Mouse (Mus musculus) left cerebral cortex, adult 9 months (tissue): ENCODE results near the gene Ifnlr1.
A peak's percentile ranks its signal among the peaks of the same experiment; 100 is the strongest.
"Not testable (repeated sequence)": the region's sequence is repeated elsewhere in the genome, so short reads cannot be mapped to it uniquely, and the experiment has no call there.

ENCODE experiments used
- DNase-seq, 2 experiments: peaks; one replicate each; pipeline ENCODE4 v3.0.0; 2022; ENCODE audit warnings: low spot score in 2 of 2

Gene Ifnlr1

DNA sequence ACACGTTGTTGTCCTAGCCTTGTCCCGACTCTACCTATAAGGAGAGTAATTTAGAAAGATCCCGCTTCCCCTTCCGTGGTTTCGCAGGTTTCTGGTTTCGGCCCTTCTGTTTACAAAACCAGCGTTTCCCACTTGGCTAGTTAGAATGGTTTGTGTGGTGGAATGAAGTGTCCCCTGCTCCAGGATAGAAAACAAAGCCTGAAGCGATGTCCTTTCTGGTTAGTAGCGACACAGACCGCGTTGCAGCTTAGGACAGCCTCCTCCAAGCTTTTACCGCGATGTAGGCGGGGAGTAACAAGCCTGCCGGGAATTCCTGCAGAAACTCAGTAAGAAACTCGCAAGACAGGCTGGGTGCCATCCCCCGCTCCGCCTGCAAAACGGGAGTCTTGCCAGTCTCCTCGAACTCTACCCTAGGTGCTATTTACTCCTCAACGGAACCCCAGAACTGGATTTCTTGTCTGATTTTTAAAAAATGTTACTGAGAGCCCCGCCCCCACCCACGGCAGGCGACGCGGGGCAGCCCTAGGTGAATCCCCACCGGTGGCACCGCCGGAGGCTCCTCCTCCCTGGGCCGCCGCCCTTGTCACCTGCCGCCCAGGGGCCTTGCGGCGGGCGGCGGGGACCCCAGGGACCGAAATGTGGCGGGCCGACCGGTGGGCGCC lies at the start of gene Ifnlr1:
Ifnlr1 (plus strand) TSS at position 382 of the 662 bp plus-strand sequence.
- peak in 1 of 2 experiments; percentile 43 for DNase-seq

DNA sequence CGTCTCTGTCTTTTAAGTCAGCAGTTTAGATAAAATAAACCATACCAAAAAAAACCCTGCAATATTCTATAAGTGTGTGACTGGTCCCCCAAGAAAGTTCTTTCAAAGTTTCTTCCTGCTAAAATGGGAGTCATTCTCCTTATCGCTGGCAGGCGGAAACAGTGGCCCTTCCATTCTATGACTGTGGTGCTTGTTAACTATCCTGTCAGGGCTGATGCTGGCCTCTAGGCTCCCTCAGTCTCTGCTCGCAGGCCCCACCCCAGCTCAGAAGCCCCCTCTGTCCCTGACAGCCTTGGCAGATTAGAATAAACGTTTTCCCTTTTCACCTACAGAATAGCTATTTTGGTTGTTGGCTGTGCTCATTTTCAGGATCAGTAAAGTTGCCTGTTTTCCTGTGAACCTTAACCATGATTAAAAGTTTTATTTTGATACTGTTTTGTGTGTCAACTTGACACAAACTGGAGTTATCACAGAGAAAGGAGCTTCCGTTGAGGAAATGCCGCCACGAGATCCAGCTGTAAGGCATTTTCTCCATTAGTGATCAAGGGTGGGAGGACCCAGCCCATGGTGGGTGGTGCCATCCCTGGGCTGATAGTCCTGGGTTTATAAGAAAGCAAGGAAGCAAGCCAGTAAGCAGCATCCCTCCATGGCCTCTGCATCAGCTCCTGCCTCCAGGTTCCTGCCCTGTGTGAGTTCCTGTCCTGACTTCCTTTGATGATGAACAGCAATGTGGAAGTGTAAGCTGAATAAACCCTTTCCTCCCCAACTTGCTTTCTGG lies 44.6 kb upstream of the Ifnlr1 start:
- DNase-seq, result not testable (repeated sequence)

DNA sequence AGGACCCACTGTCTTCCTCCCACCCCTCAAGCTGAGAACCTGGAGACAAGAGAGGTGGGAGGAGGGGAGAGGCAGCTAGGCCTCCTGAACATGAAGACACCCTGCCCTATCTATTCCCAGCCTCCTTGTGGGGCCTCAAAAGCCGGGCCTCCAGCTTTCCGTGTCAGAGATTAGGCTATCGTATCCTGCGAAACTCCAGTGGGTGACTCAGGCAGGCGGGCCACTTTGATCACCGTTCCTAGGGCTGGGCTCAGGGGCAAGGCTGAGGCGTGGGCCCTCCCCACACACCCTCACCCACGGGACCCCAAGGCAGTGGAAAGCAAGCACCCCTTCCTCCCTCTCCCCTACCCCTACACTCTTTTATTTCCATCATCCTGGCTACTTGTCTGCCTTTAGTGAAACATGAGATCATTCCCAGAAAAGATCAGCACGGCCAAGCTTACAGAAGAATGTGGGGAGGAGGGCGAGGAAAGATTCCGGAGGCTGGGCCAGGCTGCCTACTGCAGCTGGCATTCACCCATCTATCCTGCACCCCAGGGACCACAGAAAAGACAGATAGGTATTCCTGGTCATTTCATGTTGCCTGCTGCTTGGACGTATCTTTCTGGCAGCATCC lies 41.0 kb upstream of the Ifnlr1 start:
- no peak for DNase-seq

DNA sequence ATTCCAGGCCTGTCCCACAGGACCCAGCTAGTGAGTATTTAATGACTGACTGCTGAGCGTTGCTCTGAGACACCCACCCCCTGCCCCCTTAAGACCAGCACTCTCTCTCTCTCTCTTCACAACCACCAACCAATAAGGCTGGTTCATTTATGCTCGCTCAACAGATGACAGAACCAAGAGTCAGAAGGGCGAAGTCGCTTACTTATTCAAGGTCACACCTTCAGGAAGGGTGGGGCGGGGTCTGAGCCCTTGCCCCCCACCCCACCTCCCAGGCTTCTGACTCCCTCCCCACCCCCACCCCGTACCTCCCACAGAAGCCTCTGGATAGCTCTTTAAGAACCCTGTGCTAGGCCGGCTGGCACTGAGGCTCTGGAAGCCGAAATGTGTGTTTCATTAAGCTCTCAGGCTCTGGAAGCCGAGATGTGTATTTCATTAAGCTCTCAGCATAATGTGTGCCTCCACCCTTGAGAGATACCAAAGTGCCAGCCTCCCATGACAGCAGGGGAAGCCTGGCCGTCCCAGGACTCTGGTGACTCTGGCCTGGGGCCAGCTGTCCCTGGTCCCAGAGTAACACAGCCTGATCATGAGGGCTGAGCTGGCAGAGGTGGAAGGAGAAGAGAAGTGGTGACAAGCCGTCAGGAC lies 33.0 kb upstream of the Ifnlr1 start:
- no peak for DNase-seq

DNA sequence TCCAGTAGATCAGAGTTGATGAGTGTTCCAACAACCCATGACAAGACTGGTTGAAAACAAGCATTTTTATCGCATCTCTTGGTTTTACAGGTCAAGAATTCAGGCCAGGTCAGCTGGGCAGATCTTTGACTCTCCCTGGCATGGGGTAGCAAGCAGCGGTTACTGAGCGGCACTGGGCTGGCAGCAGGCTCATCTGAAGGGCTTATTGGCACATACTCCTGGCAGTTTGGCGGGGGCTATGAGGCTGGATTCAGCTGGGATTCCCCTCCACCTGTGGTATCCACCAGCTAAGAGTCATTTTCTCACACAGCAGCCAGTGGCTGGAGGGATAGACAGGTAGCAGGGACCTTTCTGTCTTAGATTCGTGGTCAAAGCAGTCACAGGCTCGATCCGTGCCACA lies 32.1 kb upstream of the Ifnlr1 start:
- DNase-seq, result no peak

DNA sequence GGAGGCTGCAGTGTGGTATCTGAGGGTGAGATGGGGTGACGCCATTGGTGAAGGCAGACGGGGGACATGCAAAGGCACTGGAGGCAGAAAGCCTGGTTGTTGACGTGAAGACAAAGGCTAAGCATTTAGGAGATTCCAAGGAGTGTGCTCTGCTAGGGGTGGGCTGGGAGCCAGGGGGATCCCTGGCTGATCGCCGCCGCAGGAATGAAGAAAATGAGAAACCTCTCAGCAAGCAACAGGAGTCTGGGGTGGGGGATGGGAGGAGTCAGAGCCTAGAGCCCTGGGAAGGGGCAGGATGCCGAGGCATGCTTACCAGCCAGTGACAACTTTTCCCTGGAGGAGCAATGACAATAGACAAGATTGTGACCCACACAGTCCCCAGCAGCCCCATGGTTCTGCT lies 30.6 kb upstream of the Ifnlr1 start:
- no peak for DNase-seq

DNA sequence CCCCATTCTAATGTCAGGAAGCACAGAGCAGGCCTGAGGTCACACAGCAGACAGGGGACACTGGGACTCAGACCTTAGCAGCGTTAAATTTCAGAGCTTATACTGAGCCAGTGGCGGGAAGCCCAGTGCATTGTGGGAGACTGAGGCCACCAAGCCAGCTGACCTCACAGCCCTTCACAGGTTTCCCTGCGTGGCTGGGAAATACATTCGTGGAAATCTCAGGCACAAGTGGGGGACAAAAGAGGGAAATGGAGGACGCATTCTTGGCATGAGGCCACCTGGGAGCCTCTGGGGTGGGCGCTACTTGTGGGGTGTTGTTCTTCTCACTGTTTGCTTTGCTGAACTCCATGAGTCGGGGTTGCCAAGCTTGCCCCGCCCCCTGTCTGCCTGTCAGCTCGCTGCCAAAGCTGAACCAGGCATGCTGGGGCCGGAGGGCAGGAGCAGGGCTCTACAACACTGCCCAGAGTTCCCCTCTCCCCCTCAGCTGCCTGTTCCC lies 29.9 kb upstream of the Ifnlr1 start:
- DNase-seq, result no peak

DNA sequence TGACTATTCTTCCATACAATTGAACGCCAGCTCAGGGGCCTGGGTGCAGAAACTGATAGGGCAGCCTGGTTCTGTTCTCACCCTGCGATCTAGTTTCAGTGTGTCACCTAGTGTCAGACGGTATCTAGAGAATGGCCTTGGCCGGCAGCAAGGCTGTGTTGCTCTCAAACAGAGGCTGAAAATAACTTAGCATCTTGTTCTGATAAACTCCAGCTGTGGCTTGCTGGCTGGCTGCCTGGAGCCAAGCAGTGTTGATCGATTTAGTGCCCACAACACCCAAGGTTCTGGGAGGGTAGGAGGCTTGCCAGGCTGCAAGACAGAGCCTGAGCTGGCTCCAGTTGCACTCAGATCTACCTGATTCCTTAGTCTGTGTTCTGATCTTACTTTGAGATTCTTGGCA lies 27.6 kb upstream of the Ifnlr1 start:
- DNase-seq, result no peak

DNA sequence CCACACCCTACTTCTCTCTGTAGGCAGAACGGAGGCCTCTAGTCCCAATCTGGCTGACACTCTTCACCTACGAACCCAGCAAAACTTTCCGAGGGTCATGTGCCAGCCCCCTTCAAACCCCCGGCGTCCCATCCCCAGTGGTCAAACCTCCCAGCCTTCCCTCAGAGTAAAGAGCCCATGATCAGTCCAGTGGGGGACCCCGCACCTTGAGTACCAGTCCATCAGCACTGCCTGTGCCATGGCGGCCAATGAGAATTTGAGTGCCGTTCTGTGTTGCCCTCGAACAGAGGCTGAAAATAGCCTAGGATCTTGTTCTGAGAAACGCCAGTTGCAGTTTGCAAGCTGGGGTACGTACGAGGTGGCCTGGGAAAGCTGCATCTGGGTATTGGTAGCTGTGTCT lies 27.2 kb upstream of the Ifnlr1 start:
- DNase-seq, result no peak

DNA sequence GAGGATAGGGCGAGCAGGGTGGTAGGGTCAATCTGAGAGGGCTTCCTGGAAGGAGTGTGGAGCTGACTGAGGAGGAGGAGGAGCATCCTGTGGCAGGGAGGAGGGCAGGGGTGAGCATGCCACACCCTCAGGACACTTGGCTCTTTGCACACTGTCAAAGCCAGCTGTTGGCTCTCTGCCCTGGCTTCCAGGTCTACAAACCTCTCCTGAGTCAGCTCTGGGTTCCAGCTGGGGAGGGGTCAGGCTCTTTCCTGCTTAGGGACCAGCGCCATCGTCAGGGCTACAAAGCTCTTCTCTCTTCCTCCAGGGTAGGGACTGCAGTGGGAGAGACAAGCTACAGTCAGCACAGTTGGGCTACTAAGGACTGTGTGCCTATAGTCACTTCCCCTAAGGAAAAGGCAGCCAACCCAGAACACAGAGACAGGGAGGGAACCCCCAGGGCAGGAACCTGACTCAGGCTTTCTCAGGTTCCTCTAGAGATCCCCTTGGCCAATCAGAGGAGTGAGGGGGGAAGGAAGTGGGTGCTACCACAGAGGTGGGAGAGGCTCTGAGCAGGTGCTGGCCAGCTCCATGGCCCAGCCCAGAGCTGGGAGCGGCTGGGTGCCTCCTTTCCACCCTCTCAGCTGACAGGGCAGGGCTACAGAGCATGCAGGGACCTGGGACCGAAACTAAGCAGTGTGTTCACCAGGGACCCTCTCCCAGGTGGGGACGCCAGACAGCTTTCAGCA lies 24.8 kb upstream of the Ifnlr1 start:
- no peak for DNase-seq

DNA sequence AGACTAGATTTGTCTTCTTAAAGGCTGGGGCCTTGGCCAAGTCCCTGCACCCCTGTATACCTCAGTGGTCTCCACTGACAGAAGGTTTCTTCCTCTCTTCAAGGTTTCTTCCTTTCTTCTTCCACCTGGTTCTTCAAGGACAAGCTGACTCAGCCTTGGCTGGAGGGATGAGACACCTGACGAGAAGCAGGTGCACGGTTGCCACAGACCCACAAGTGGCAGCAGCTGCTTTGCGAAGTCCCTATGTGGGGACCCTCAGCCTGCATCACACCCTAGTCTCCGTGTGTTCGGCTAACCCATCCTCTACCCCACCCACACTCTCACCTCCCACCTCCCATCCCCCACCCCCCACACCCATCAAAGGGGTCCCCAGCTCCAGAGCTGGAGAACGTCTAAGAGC lies 24.1 kb upstream of the Ifnlr1 start:
- DNase-seq, result no peak

DNA sequence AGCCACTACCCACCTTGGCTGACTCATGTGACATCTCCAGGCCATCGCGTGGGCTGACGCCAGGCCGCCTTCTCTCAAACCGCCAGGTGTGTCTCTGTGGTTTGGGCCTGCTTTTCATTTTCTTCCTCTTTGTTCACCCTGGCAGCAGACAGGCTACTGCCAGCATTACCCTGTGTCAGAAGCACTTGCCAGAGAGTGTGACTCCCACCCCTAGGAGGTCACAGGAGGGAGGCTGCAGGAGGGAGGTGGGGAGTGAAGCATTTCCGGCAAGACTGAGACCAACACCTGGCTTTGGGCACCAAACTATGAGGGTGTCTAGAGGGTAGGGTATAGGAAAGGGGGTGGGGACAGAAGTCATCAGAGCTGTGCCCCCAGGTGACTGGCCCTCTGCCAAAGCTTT lies 21.4 kb upstream of the Ifnlr1 start:
- no peak for DNase-seq

DNA sequence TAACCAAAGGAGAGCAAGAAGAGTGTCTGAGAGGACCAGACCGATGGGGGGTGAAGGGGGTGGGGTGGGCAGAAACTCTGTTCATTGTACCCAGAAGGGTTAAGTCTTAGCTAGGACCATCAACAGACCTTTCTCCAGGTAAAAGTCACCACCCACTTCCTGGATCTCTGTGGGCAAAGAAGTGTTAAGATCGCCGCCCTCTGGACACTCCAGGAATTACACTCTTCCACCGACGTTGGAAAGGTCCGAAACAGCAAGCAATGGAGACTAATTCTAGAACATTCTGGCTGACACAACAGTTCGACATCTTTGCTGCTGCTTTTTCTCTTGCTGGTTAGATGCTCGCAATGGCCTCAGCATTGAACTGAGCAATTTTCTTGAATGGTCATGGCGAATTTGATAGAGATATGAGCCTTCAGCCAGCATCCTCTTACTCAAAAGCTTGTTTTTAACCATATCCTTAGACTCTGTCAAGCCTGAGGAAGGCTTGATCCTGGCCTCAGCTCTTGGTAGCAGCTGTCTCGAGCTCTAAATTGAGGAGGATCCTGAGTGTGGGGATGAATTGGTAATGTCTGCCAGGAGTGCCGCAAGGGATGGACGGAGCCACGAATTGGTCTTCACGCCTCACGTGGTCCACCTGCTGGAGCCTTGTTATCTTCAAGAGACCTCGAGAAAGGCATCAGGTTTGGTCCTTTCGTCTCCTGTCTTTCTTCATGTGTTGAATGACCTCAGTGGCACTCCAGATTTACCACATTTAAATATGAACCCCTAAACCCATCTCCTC lies 19.7 kb upstream of the Ifnlr1 start:
- DNase-seq, result peak in 1 of 2 experiments; percentile 26

DNA sequence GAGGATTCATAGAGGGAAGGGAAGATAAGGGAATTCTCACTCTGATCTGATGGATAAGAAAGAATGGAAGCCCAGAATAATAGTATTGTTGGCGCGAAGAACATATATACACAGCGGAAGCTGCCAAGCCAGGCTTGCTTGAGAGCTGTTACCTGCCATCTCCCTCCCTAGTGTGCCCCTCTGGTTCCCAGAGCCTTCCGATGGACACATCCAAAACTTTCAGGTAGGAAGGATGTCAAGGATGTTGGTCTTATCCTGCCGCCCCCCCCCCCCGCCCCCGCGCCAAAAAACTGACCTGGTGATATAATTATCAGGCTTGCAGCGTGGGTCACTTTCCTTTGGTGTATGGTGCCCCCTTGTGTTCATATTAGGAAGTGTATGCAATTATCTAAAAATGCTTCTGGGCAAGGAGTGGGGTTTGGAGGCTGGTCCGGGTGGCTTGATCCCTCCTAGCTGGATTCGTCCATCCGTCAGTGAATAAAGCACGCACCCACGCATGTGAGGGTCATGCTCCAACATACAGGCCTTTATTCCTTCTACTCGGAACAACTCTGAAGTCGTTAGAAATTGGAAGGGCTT lies 18.7 kb upstream of the Ifnlr1 start:
- peak in 1 of 2 experiments; percentile 44 for DNase-seq

DNA sequence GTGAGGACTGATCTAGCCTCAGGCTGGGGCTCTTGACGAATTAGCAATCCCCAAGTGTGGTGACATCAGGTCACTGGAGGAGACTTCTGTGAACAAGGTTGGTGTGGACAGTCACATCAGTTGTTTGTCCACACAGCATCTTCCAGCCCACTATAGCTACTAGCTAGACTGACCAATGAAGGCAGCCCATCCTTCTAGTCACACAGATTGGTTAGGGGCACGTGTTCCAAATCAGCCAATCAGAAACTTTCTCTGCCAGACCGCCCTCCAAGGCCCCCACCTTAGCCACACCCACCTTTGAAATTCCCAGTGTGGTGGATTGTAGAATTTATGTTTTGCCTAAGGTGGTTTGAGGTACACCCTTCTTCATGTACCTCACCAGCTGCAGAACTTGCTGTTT lies 12.6 kb upstream of the Ifnlr1 start:
- DNase-seq, result no peak

DNA sequence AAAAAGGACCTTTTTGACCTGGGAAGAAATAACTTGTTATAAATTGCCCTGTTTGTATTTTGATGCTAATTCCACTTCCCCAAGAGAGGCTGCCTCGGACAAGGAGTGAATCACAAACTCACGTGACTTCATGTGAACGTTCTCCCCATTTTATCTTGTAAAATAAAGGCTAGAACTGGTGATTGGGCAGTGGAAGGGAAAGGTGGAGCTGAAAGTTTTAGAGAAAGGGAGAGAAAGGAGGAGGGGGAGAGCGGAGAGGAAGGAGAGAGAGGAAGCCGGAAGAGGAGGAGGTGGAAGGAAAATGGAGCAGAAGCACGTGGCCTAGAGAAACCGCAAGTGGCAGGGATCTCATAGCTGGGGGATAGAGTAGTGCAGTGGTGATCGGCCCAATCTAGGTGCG lies 11.1 kb upstream of the Ifnlr1 start:
- DNase-seq, result no peak

DNA sequence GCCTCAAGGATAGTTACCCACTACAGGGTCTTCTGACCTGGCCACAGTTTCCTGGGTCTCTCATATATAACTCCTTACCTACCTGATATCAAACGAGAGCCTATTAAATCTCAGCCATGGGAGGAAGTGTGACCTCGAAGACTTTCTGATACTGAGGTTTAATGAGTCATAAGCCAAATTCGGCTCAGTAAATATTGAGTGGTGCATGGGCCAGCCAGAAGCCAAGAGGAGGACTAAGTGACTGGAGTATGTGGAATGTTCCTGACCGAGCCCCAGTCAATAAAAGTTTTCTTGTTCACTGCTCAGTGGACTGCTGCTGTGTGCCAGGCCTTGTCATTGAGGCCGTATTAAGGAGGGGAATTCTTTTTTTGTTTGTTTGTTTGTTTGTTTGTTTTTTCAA lies 9.6 kb upstream of the Ifnlr1 start:
- DNase-seq, result no peak

DNA sequence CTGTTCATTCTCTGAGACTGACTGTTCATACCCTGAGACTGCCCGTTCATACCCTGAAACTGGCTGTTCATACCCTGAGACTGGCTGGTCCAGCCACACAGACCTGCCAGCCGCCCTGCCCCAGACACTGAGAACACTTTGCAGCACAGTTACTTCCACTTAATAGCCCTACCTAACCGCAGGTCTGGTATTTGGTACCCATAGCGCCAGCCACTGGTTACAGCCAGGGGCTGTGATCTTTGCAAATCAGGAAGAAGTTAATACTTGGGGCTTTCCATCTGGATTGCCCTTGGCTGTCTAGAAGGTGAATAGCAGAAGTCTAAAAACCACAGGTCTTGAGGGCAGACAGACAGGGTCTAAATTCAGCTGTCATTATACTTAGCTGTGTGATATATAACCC lies 6.8 kb upstream of the Ifnlr1 start:
- no peak for DNase-seq

DNA sequence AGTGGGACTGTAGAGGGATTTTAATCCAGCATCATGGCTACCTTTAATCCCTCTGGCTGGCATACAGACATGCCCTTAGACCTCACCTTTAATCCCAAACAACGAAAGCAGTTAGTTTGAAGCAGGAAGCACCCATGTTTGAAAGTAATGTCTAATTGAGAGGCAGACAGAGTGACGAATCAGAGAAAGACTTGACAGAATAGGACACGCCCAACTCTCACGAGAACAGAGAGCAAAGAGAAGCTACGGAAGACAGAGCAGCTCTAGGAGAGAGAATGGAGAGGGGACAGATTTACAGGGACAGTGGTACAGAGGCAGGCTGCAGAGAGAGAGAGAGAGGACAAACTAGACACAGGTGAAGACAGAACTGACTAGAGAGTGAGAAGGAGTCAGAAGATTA lies 4.3 kb upstream of the Ifnlr1 start:
- no peak for DNase-seq

DNA sequence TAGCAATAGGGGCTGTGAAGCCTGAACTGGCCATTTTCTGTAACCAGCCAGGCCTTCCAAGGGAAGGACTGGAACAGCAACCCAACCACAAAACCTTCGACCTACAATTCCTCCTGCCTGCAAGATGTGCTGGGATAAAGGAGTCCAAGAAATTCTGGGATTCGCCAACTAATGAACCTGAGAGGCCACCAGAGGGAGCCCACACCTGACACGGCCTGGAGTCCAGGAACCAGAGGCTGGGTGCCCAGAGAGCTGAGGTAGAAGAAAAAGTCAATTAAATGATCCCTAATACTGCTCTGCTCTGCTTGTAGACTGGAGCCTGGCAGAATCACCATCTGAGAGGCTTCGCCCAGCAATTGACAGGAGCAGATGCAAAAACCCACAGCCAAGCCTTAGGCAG lies 2.5 kb upstream of the Ifnlr1 start:
- DNase-seq, result no peak

DNA sequence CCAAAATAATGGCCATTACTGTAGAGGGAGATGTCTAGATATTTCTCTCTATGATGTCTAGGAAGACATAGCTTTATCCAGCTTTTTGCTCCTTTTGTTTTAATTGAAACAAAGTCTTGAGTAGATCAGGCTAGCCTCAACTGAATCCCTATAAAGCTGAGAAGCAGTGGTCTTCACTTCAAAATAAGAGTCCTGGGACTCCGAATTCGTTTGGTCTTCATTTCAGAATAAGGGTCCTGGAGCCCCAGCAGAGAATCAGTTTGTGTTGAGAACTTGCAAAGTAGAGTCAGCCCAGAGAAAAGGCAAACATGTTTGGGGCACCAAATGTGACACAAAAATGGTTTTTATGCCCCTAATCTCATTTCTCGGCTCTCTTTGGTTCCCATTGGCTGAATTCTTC lies 1.4 kb upstream of the Ifnlr1 start:
- no peak for DNase-seq
